Mouse (Mus musculus): ENCODE measurements around the gene B4galnt4.

Gene B4galnt4

GRCm38 (mm10) chr7:141041661-141042060 lies 19.2 kb upstream of the B4galnt4 start:
- DNase-seq (ENCODE audit: low spot score in 2 of 2): no peak

DNA sequence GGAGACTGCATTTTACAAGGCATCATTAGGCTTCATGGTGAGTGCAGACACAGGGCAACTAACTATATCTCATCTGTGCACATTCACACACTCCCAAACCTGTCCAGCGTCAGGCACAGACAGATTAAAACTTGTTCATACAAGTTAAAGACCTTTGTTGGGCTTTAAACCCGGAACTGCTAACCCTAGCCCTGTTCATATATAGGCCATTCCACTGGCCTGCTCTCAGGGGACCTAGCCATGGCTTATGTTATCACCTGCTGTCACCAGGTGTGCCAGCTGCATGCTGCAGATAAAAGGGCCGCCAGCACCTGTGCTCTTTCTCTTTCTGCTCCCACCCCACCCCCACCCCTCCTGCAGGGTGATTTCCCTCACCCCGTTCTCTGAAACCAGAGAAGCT lies 18.4 kb upstream of the B4galnt4 start:
- DNase-seq (ENCODE audit: low spot score in 2 of 2): no peak

- DNase-seq (ENCODE audit: low spot score in 2 of 2): no peak
These were observed 13.8 kb upstream of the B4galnt4 start for GRCm38 (mm10) chr7:141046931-141047580.

DNA sequence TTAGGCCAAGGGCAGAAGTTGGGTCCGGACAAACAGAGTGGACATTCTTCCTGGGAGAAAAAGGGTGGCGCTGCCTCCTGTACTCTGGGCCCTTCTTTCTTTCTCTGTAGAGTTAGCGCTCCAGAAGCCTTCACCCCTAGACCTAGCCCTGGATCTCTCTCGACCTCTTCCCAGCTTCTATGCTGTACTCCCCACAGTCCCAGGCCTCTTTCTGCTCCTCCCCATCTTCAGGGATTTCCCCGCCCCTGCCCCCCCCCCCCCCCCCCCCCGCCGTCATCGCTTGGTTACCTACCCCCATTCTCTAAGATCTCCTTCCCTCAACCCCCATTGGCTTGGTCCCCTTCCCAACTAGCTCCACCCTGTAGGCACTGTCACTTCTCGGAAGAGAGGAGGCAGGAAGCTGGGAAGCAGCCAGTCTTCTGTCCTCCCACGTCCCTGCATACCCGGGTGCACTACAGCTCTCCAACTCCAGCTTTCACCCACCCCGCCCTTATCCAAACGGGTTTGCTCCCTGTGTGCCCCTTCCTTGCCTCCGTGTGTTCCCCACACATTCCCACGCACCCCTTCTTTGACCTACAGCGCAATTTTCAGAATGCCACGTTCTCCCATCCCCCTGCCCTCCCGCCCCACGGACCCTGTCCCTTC lies 13.2 kb upstream of the B4galnt4 start:
- peak; percentile 68 to 74 for DNase-seq (ENCODE audit: low spot score in 2 of 2)

- peak; percentile 78 to 79 for DNase-seq (ENCODE audit: low spot score in 2 of 2)
These were observed 12.4 kb upstream of the B4galnt4 start for GRCm38 (mm10) chr7:141048226-141049218.

- DNase-seq (ENCODE audit: low spot score in 2 of 2): no peak
These were observed 11.6 kb upstream of the B4galnt4 start for GRCm38 (mm10) chr7:141049326-141049725.

DNA sequence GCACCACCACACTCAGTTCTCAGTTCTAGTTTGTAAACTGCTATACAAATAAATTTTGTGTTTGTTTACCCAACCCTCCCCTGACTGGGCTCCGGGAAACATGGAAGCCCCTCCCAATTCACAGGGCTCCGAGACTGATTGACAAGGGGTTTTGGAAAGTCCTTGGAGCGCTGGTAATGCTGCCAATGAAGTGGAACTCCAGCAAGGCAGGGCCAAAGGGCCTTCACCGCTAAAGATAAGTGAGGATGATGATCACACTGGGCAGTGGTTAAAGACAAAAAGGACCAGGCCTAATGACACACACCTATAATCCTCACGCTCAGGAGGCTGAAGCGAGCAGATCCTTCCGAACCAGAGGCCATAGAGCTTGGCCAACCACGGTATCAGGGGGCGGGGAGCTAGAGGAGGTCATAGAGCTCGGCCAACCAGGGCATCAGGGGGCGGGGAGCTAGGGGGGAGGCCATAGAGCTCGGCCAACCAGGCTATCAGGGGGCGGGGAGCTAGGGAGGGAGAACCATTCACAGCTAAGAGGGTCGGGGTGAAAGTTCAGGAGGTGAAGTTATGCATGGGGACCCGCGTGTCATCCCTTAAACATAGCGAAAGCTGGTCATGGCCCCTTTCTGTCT lies 9.7 kb upstream of the B4galnt4 start:
- DNase-seq (ENCODE audit: low spot score in 2 of 2): no peak

GRCm38 (mm10) chr7:141052016-141052415 lies 8.9 kb upstream of the B4galnt4 start:
- DNase-seq (ENCODE audit: low spot score in 2 of 2): no peak

DNA sequence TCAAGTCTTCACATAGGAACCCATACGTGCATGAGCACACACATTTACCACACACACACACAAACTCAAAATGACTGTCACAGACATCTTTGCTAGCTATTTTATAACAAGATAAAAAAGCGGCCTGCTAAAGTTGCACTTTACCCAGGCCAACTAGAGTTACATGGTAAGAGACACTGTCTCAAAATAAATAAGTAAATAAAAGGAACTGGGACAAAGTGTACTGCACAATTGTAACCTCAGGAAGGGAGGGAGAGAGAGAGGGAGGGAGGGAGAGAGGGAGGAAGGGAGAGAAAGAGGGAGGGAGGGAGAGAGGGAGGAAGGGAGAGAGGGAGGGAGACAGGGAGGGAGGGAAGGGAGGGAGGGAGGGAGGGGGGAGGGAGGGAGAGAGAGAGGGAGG lies 8.5 kb upstream of the B4galnt4 start:
- DNase-seq (ENCODE audit: low spot score in 2 of 2): no peak

GRCm38 (mm10) chr7:141055785-141056184 lies 5.1 kb upstream of the B4galnt4 start:
- DNase-seq (ENCODE audit: low spot score in 2 of 2): no peak

GRCm38 (mm10) chr7:141056976-141057375 lies 3.9 kb upstream of the B4galnt4 start:
- no peak for DNase-seq (ENCODE audit: low spot score in 2 of 2)

- no peak for DNase-seq (ENCODE audit: low spot score in 2 of 2)
These were observed 3.4 kb upstream of the B4galnt4 start for GRCm38 (mm10) chr7:141057541-141057940.

- no peak for DNase-seq (ENCODE audit: low spot score in 2 of 2)
These were observed 2.1 kb upstream of the B4galnt4 start for GRCm38 (mm10) chr7:141058601-141059341.

DNA sequence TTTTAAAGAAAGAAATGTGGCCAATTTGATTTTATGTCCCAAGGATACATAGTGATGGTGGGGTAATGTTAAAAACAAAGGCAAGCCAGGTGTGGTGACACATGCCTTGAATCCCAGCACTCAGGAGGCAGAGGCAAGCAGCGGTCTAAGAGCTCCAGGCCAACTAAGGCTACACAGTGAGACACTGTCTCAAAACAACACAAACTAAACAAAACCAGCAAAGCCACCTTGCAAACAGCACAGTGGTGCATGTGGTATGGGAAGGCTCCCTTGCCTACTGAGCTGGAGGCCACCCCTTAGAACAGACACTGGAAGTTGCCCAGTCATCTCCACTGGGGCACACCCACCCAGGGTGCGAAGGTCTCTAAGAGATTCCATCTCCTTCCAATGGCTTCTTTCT lies 975 bp upstream of the B4galnt4 start:
- no peak for DNase-seq (ENCODE audit: low spot score in 2 of 2)

- DNase-seq (ENCODE audit: low spot score in 2 of 2): no peak
These were observed 377 bp downstream of the B4galnt4 start for GRCm38 (mm10) chr7:141061269-141061692.

DNA sequence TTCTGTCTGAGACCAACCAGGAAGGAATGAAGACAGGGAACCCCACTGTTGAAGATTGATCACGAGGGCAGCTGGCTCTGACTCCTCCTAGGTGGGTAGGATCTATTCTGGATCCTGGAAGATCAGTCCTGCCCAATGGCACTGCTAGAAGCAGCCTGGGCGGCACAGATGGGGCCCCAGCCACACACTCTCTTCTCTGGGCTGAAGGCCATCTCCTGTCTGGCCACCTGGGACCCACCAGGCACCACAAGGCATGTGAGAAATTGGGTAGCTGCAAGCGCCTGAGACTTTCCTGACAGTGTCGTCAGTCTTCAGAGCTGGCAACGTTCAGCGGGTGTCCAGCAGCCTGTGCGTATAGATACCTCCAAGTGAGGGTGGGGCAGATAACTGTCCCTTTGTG lies 1.6 kb downstream of the B4galnt4 start:
- DNase-seq (ENCODE audit: low spot score in 2 of 2): no peak

DNA sequence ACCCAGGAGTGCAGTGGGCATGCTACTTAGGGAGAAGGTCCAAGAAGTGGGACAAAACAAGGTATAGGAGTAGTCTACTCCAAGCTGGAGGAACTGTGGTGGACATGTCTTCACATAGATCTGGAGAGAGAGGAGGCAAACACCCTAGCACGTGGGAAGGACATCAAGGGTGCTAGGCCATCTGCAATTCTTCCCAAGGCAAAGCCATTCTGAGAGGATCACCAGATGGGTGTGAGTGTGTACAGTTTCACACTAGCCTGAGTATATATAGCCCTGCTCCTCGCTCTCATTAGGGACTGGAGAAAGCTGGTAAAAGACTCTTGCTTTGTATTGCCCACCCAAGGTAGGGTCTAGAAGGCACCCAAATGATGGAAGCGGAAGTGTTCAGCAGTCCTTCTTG lies 2.4 kb downstream of the B4galnt4 start:
- DNase-seq (ENCODE audit: low spot score in 2 of 2): no peak

GRCm38 (mm10) chr7:141064175-141064574 lies 3.3 kb downstream of the B4galnt4 start:
- DNase-seq (ENCODE audit: low spot score in 2 of 2): no peak

GRCm38 (mm10) chr7:141064576-141064975 lies 3.7 kb downstream of the B4galnt4 start:
- DNase-seq (ENCODE audit: low spot score in 2 of 2): no peak

DNA sequence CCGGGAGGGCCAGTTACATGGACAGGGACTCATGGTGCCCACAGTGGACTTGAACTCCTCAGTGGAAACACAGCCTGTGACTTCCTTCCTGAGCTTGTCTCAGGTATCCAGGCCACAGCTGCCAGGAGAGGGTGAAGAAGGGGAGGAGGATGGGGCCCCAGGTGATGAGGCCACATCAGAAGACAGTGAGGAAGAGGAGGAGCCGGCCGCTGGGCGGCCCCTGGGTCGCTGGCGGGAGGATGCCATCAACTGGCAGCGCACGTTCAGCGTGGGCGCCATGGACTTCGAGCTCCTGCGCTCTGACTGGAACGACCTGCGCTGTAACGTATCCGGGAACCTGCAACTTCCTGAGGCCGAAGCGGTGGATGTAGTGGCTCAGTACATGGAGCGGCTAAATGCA lies 7.4 kb downstream of the B4galnt4 start:
- DNase-seq (ENCODE audit: low spot score in 2 of 2): no peak
